Mouse (Mus musculus): Measurements from ENCODE around the gene Gmeb2.

GRCm38 (mm10) chr2:181206118-181206517 is 81.7 kb downstream of the Gmeb2 start:
- TF ChIP-seq CTCF (IDR thresholded peaks at IDR 0.05; ENCODE audit: control insufficient read depth, insufficient read depth, insufficient read length), result no peak
- TF ChIP-seq MAX (IDR thresholded peaks at IDR 0.05), result no peak
- no peak for TF ChIP-seq MYOG (IDR thresholded peaks at IDR 0.05; ENCODE audit: control insufficient read depth, extremely low read depth, insufficient read length)
- TF ChIP-seq MYOD1 (IDR thresholded peaks at IDR 0.05; ENCODE audit: control insufficient read depth, insufficient read length, low read depth), result no peak
- TF ChIP-seq USF1 (IDR thresholded peaks at IDR 0.05; ENCODE audit: low read depth), result peak; percentile 19
- no peak for TF ChIP-seq FOSL1 (IDR thresholded peaks at IDR 0.05; ENCODE audit: insufficient read depth, low read length, poor library complexity, severe bottlenecking)
